Mouse (Mus musculus) lung, adult 2 months (tissue): Measurements from ENCODE around the gene Gm37240.

Experiments used
- CTCF ChIP-seq: fragments of 200-500 bp; IDR thresholded peaks from 2 replicates; pipeline ENCODE4 v1.5.1; 2011; ENCODE audit warnings: mild to moderate bottlenecking, low read length, control low read depth; ENCODE audit not compliant: insufficient read depth
- POLR2A ChIP-seq: fragments of 200-500 bp; IDR thresholded peaks from 2 replicates; pipeline ENCODE4 v1.6.1; 2011; ENCODE audit warnings: low read depth, mild to moderate bottlenecking, control low read depth, low read length, borderline replicate concordance; ENCODE audit errors: extremely low read depth

DNA sequence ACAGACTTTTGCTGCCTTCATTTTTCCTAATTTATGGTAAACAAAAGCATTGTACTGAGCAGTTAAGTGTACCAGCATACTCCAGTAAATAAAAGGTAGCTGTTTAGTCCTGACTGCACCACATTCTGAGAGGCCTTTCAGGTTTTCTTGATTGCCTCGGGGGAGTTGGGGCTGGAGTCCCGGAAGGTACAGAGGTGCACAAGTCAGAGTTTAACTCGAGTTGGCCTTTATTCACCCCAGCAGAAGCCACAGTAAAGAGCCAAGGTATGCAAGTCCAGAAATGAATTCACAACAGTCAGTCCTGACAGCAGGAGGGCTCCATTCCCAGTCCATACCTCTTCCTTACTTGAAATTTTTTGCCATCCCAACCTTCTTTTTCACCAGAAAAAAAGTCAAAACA lies 148.7 kb downstream of the Gm37240 start:
- TF ChIP-seq POLR2A (no peak), CTCF (no peak)
